Mouse (Mus musculus) ES-Bruce4 (cell line): ENCODE results near the gene Gm45808. TPM values are rescaled to one million over a fixed set of nuclear protein-coding genes. Genes with fewer than 3 reads are reported as not detected.
"Not testable (repeated sequence)": the region's sequence is repeated elsewhere in the genome, so short reads cannot be mapped to it uniquely, and the experiment has no call there.

Experiments used
- H3K27ac ChIP-seq: 2 replicates; pipeline ENCODE4 v1.5.1; 2012; ENCODE audit warnings: low read length, inconsistent platforms; ENCODE audit not compliant: insufficient read depth
- H3K27me3 ChIP-seq: 2 replicates; pipeline ENCODE4 v1.6.1; 2012; ENCODE audit warnings: mild to moderate bottlenecking, low read length, inconsistent platforms; ENCODE audit not compliant: control insufficient read depth, poor library complexity, insufficient read depth, severe bottlenecking
- H3K36me3 ChIP-seq: 2 replicates; pipeline ENCODE4 v1.6.1; 2012; ENCODE audit warnings: inconsistent platforms, mild to moderate bottlenecking, low read length, moderate library complexity; ENCODE audit not compliant: control insufficient read depth, poor library complexity, insufficient read depth, severe bottlenecking
- H3K4me1 ChIP-seq: one replicate; pipeline ENCODE4 v1.8.1; 2011; ENCODE audit warnings: low read length; ENCODE audit not compliant: control insufficient read depth, insufficient read depth
- H3K4me3 ChIP-seq: 2 replicates; pipeline ENCODE4 v1.5.1; 2011; ENCODE audit warnings: low read depth, mild to moderate bottlenecking, low read length
- H3K9ac ChIP-seq: 2 replicates; pipeline ENCODE4 v1.6.1; 2012; ENCODE audit warnings: low read depth, mild to moderate bottlenecking, inconsistent platforms; ENCODE audit not compliant: poor library complexity, severe bottlenecking
- H3K9me3 ChIP-seq: replicated peaks from 2 replicates; pipeline ENCODE4 v1.6.1; 2012; ENCODE audit warnings: mild to moderate bottlenecking, low read length, inconsistent platforms; ENCODE audit not compliant: control insufficient read depth, poor library complexity, insufficient read depth, severe bottlenecking
- CTCF ChIP-seq: IDR thresholded peaks from one replicate; pipeline ENCODE4 v1.8.1; 2011; ENCODE audit warnings: low read depth, low read length
- EP300 ChIP-seq: IDR thresholded peaks from 2 replicates; pipeline ENCODE4 v1.6.1; 2011; ENCODE audit warnings: low read depth, low read length; ENCODE audit not compliant: insufficient read depth
- POLR2A ChIP-seq: IDR thresholded peaks from one replicate; pipeline ENCODE4 v1.8.1; 2011; ENCODE audit warnings: low read length; ENCODE audit not compliant: insufficient read depth
- polyA plus RNA-seq: library from polyadenylated mRNA; stranded (reverse); fragments of >200 nt; gene quantifications from 2 replicates; pipeline ENCODE4 v1.2.4, GENCODE M21; 2011; ENCODE audit warnings: low read depth; ENCODE audit not compliant: missing spikeins, insufficient read depth, insufficient read length

Gene Gm45808
- polyA plus RNA-seq, 1 experiment = not detected

- H3K4me1 ChIP-seq = peaks cover 5% of the 10 kb centered on the region
- TF ChIP-seq POLR2A (peak; percentile 76), EP300 (peak; percentile 52; the same call in 1 of the 2 replicates), CTCF (no peak)
- no peaks in the 10 kb centered on the region for H3K9me3 ChIP-seq
- no peaks in the 10 kb centered on the region for H3K27me3 ChIP-seq
- H3K36me3 ChIP-seq = no peaks in the 10 kb centered on the region
- H3K9ac ChIP-seq = peak within 1 kb of the TSS; percentile 87
- H3K27ac ChIP-seq = no peak within 1 kb of the TSS; the same call in 1 of the 2 replicates
- peak within 1 kb of the TSS; percentile 98 for H3K4me3 ChIP-seq
Measured at GRCm38 (mm10) chr7:45488293-45489204, 1.9 kb upstream of the Gm45808 start, which contains the start of gene Dhdh. Gene Dhdh (minus strand): TSS chr7:45488805.

GRCm38 (mm10) chr7:45487861-45488292 is 1.3 kb upstream of the Gm45808 start:
- H3K36me3 ChIP-seq = no peaks in the 10 kb centered on the region
- H3K9me3 ChIP-seq = no peaks in the 10 kb centered on the region
- H3K4me1 ChIP-seq = peaks cover 5% of the 10 kb centered on the region
- peak overlapping the region; percentile 98 for H3K4me3 ChIP-seq
- H3K27ac ChIP-seq = no peak overlapping the region
- H3K27me3 ChIP-seq = no peaks in the 10 kb centered on the region
- no peak for TF ChIP-seq EP300
- TF ChIP-seq CTCF = no peak
- no peak for TF ChIP-seq POLR2A
- peak overlapping the region; percentile 87 for H3K9ac ChIP-seq

- TF ChIP-seq POLR2A = no peak
- H3K27ac ChIP-seq = no peak overlapping the region
- no peaks in the 10 kb centered on the region for H3K27me3 ChIP-seq
- H3K9ac ChIP-seq = no peak overlapping the region
- no peaks in the 10 kb centered on the region for H3K36me3 ChIP-seq
- no peaks in the 10 kb centered on the region for H3K4me1 ChIP-seq
- no peak overlapping the region for H3K4me3 ChIP-seq
- no peaks in the 10 kb centered on the region for H3K9me3 ChIP-seq
Measured at GRCm38 (mm10) chr7:45486158-45486557, 453 bp downstream of the Gm45808 start.

- not testable (repeated sequence) for H3K27ac ChIP-seq, H3K27me3 ChIP-seq, H3K4me3 ChIP-seq, H3K4me1 ChIP-seq, H3K36me3 ChIP-seq, H3K9me3 ChIP-seq, H3K9ac ChIP-seq
Measured at GRCm38 (mm10) chr7:45484985-45485384, 1.6 kb downstream of the Gm45808 start.

GRCm38 (mm10) chr7:45482166-45482565 is 4.4 kb downstream of the Gm45808 start:
- no peak overlapping the region for H3K9ac ChIP-seq
- H3K27ac ChIP-seq = no peak overlapping the region
- TF ChIP-seq EP300 (no peak), CTCF (no peak), POLR2A (no peak)

GRCm38 (mm10) chr7:45481374-45481927 is 5.2 kb downstream of the Gm45808 start, which contains the start of gene Tulp2:
Gene Tulp2 (plus strand): TSS chr7:45481877.
- Histone ChIP-seq H3K4me1 (no peaks in the 10 kb centered on the region), H3K9ac (no peak within 1 kb of the TSS), H3K4me3 (no peak within 1 kb of the TSS), H3K27me3 (no peaks in the 10 kb centered on the region), H3K9me3 (no peaks in the 10 kb centered on the region), H3K27ac (no peak within 1 kb of the TSS), H3K36me3 (no peaks in the 10 kb centered on the region)
- TF ChIP-seq EP300 = no peak
- TF ChIP-seq CTCF = no peak
- TF ChIP-seq POLR2A = no peak

More at GRCm38 (mm10) chr7:45482166-45482565, 4.4 kb downstream of the Gm45808 start:
- Histone ChIP-seq H3K4me3 (no peak overlapping the region), H3K9me3 (no peaks in the 10 kb centered on the region), H3K4me1 (no peaks in the 10 kb centered on the region), H3K27me3 (no peaks in the 10 kb centered on the region), H3K36me3 (no peaks in the 10 kb centered on the region)

GRCm38 (mm10) chr7:45480310-45480709 is 6.3 kb downstream of the Gm45808 start:
- H3K27me3 ChIP-seq, H3K9ac ChIP-seq: not testable (repeated sequence)

More at GRCm38 (mm10) chr7:45480310-45480709, 6.3 kb downstream of the Gm45808 start:
- H3K4me1 ChIP-seq, H3K27ac ChIP-seq, H3K36me3 ChIP-seq, H3K9me3 ChIP-seq, H3K4me3 ChIP-seq: not testable (repeated sequence)
